Mouse (Mus musculus): ENCODE data around the gene Iqsec1.

The Iqsec1 gene

GRCm38 (mm10) chr6:90924796-90925195, 63.7 kb downstream of the Iqsec1 start:
- H3K36me3 ChIP-seq (ENCODE audit: control insufficient read depth, insufficient read depth, low read length, poor library complexity, severe bottlenecking) = no peaks in the 10 kb centered on the region
- no peaks in the 10 kb centered on the region for H3K27me3 ChIP-seq (ENCODE audit: control insufficient read depth, insufficient read depth, low read length, poor library complexity, severe bottlenecking)
- DNase-seq (ENCODE audit: low read depth, low spot score) = no peak

- Histone ChIP-seq H3K36me3 (ENCODE audit: control insufficient read depth, insufficient read depth, low read length, poor library complexity, severe bottlenecking) (no peaks in the 10 kb centered on the region), H3K27me3 (ENCODE audit: control insufficient read depth, insufficient read depth, low read length, poor library complexity, severe bottlenecking) (no peaks in the 10 kb centered on the region)
- DNase-seq (ENCODE audit: low read depth, low spot score) = no peak
These were observed 64.1 kb downstream of the Iqsec1 start for GRCm38 (mm10) chr6:90924379-90924778.

- DNase-seq (ENCODE audit: low read depth, low spot score) = no peak
- no peaks in the 10 kb centered on the region for H3K36me3 ChIP-seq (ENCODE audit: control insufficient read depth, insufficient read depth, low read length, poor library complexity, severe bottlenecking)
These were observed 67.1 kb downstream of the Iqsec1 start for GRCm38 (mm10) chr6:90921259-90921946.

GRCm38 (mm10) chr6:90920510-90921220, 67.8 kb downstream of the Iqsec1 start:
- no peaks in the 10 kb centered on the region for H3K36me3 ChIP-seq (ENCODE audit: control insufficient read depth, insufficient read depth, low read length, poor library complexity, severe bottlenecking)
- DNase-seq (ENCODE audit: low read depth, low spot score) = no peak

More at GRCm38 (mm10) chr6:90921259-90921946, 67.1 kb downstream of the Iqsec1 start:
- no peaks in the 10 kb centered on the region for H3K27me3 ChIP-seq (ENCODE audit: control insufficient read depth, insufficient read depth, low read length, poor library complexity, severe bottlenecking)

GRCm38 (mm10) chr6:90919636-90920420, 68.7 kb downstream of the Iqsec1 start:
- Histone ChIP-seq H3K27me3 (ENCODE audit: control insufficient read depth, insufficient read depth, low read length, poor library complexity, severe bottlenecking) (no peaks in the 10 kb centered on the region), H3K36me3 (ENCODE audit: control insufficient read depth, insufficient read depth, low read length, poor library complexity, severe bottlenecking) (no peaks in the 10 kb centered on the region)
- DNase-seq (ENCODE audit: low read depth, low spot score) = no peak

More at GRCm38 (mm10) chr6:90920510-90921220, 67.8 kb downstream of the Iqsec1 start:
- H3K27me3 ChIP-seq (ENCODE audit: control insufficient read depth, insufficient read depth, low read length, poor library complexity, severe bottlenecking) = no peaks in the 10 kb centered on the region

- H3K27me3 ChIP-seq (ENCODE audit: control insufficient read depth, insufficient read depth, low read length, poor library complexity, severe bottlenecking) = no peaks in the 10 kb centered on the region
- no peaks in the 10 kb centered on the region for H3K36me3 ChIP-seq (ENCODE audit: control insufficient read depth, insufficient read depth, low read length, poor library complexity, severe bottlenecking)
- no peak for DNase-seq (ENCODE audit: low read depth, low spot score)
These were observed 72.9 kb downstream of the Iqsec1 start for GRCm38 (mm10) chr6:90915585-90915984.

- no peaks in the 10 kb centered on the region for H3K36me3 ChIP-seq (ENCODE audit: control insufficient read depth, insufficient read depth, low read length, poor library complexity, severe bottlenecking)
- H3K27me3 ChIP-seq (ENCODE audit: control insufficient read depth, insufficient read depth, low read length, poor library complexity, severe bottlenecking) = no peaks in the 10 kb centered on the region
- DNase-seq (ENCODE audit: low read depth, low spot score) = no peak
These were observed 74.7 kb downstream of the Iqsec1 start for GRCm38 (mm10) chr6:90913771-90914170.

GRCm38 (mm10) chr6:90912768-90913167, 75.7 kb downstream of the Iqsec1 start:
- H3K36me3 ChIP-seq (ENCODE audit: control insufficient read depth, insufficient read depth, low read length, poor library complexity, severe bottlenecking) = no peaks in the 10 kb centered on the region
- no peak for DNase-seq (ENCODE audit: low read depth, low spot score)
- no peaks in the 10 kb centered on the region for H3K27me3 ChIP-seq (ENCODE audit: control insufficient read depth, insufficient read depth, low read length, poor library complexity, severe bottlenecking)

- no peak for DNase-seq (ENCODE audit: low read depth, low spot score)
- Histone ChIP-seq H3K36me3 (ENCODE audit: control insufficient read depth, insufficient read depth, low read length, poor library complexity, severe bottlenecking) (no peaks in the 10 kb centered on the region), H3K27me3 (ENCODE audit: control insufficient read depth, insufficient read depth, low read length, poor library complexity, severe bottlenecking) (no peaks in the 10 kb centered on the region)
These were observed 84.3 kb downstream of the Iqsec1 start for GRCm38 (mm10) chr6:90904143-90904542.

GRCm38 (mm10) chr6:90900302-90900701, 88.2 kb downstream of the Iqsec1 start:
- DNase-seq (ENCODE audit: low read depth, low spot score) = no peak
- no peaks in the 10 kb centered on the region for H3K36me3 ChIP-seq (ENCODE audit: control insufficient read depth, insufficient read depth, low read length, poor library complexity, severe bottlenecking)
- H3K27me3 ChIP-seq (ENCODE audit: control insufficient read depth, insufficient read depth, low read length, poor library complexity, severe bottlenecking) = no peaks in the 10 kb centered on the region

GRCm38 (mm10) chr6:90899266-90899665, 89.2 kb downstream of the Iqsec1 start:
- no peak for DNase-seq (ENCODE audit: low read depth, low spot score)
- H3K36me3 ChIP-seq (ENCODE audit: control insufficient read depth, insufficient read depth, low read length, poor library complexity, severe bottlenecking) = no peaks in the 10 kb centered on the region
- no peaks in the 10 kb centered on the region for H3K27me3 ChIP-seq (ENCODE audit: control insufficient read depth, insufficient read depth, low read length, poor library complexity, severe bottlenecking)

- H3K36me3 ChIP-seq (ENCODE audit: control insufficient read depth, insufficient read depth, low read length, poor library complexity, severe bottlenecking) = no peaks in the 10 kb centered on the region
- DNase-seq (ENCODE audit: low read depth, low spot score) = no peak
- H3K27me3 ChIP-seq (ENCODE audit: control insufficient read depth, insufficient read depth, low read length, poor library complexity, severe bottlenecking) = no peaks in the 10 kb centered on the region
These were observed 90.4 kb downstream of the Iqsec1 start for GRCm38 (mm10) chr6:90898107-90898506.

- Histone ChIP-seq H3K36me3 (ENCODE audit: control insufficient read depth, insufficient read depth, low read length, poor library complexity, severe bottlenecking) (no peaks in the 10 kb centered on the region), H3K27me3 (ENCODE audit: control insufficient read depth, insufficient read depth, low read length, poor library complexity, severe bottlenecking) (no peaks in the 10 kb centered on the region)
- no peak for DNase-seq (ENCODE audit: low read depth, low spot score)
These were observed 96.1 kb downstream of the Iqsec1 start for GRCm38 (mm10) chr6:90892401-90892800.

- no peak for DNase-seq (ENCODE audit: low read depth, low spot score)
- H3K27me3 ChIP-seq (ENCODE audit: control insufficient read depth, insufficient read depth, low read length, poor library complexity, severe bottlenecking) = no peaks in the 10 kb centered on the region
- no peaks in the 10 kb centered on the region for H3K36me3 ChIP-seq (ENCODE audit: control insufficient read depth, insufficient read depth, low read length, poor library complexity, severe bottlenecking)
These were observed 98.9 kb downstream of the Iqsec1 start for GRCm38 (mm10) chr6:90889356-90890285.

Measured in splenic B cell, adult 2 months (primary cell).